Mouse (Mus musculus): ENCODE measurements around the gene Rsbn1l. TPM values are rescaled to one million over a fixed set of nuclear protein-coding genes. Genes with fewer than 3 reads are reported as not detected.

The Rsbn1l gene
- polyA plus RNA-seq, 1 experiment from 2014 or later: 7.0 TPM

- 0 out of 2 replicates have a peak, but pooled peaks cover 10% of the 10 kb centered on the region for H3K4me1 ChIP-seq (replicated peaks)
These were observed 91.8 kb downstream of the Rsbn1l start for GRCm38 (mm10) chr5:20864216-20864969.

GRCm38 (mm10) chr5:20861901-20862300, 94.3 kb downstream of the Rsbn1l start:
- no peak overlapping the region for H3K27ac ChIP-seq

More at GRCm38 (mm10) chr5:20864216-20864969, 91.8 kb downstream of the Rsbn1l start:
- Histone ChIP-seq H3K27me3 (no peaks in the 10 kb centered on the region), H3K9ac (replicated peaks) (no peak overlapping the region), H3K36me3 (no peaks in the 10 kb centered on the region; the same call in 1 of the 2 replicates), H3K4me2 (no peak overlapping the region), H3K9me3 (no peaks in the 10 kb centered on the region), H3K27ac (no peak overlapping the region), H3K4me3 (replicated peaks) (no peak overlapping the region)
- WGBS: 81% methylated on average over 4 of the region's 4 CpGs
- no peak for ATAC-seq (ENCODE audit: insufficient number of reproducible peaks, insufficient read depth, low FRiP score, low TSS enrichment, low read depth)

GRCm38 (mm10) chr5:20860565-20860964, 95.6 kb downstream of the Rsbn1l start:
- Histone ChIP-seq H3K4me3 (replicated peaks) (no peak overlapping the region), H3K9me3 (no peaks in the 10 kb centered on the region), H3K4me2 (no peak overlapping the region), H3K4me1 (replicated peaks) (0 out of 2 replicates have a peak, but pooled peaks cover 10% of the 10 kb centered on the region), H3K27ac (no peak overlapping the region), H3K27me3 (no peaks in the 10 kb centered on the region), H3K9ac (replicated peaks) (no peak overlapping the region), H3K36me3 (peaks cover 5% of the 10 kb centered on the region; the same call in 1 of the 2 replicates)
- no peak for ATAC-seq (ENCODE audit: insufficient number of reproducible peaks, insufficient read depth, low FRiP score, low TSS enrichment, low read depth)
- WGBS: 85% methylated on average over 4 of the region's 4 CpGs

More at GRCm38 (mm10) chr5:20861901-20862300, 94.3 kb downstream of the Rsbn1l start:
- Histone ChIP-seq H3K4me2 (no peak overlapping the region), H3K27me3 (no peaks in the 10 kb centered on the region), H3K9ac (replicated peaks) (no peak overlapping the region), H3K4me3 (replicated peaks) (no peak overlapping the region), H3K36me3 (peaks cover 5% of the 10 kb centered on the region; the same call in 1 of the 2 replicates), H3K9me3 (no peaks in the 10 kb centered on the region), H3K4me1 (replicated peaks) (0 out of 2 replicates have a peak, but pooled peaks cover 10% of the 10 kb centered on the region)
- no peak for ATAC-seq (ENCODE audit: insufficient number of reproducible peaks, insufficient read depth, low FRiP score, low TSS enrichment, low read depth)
- WGBS: 90% methylated on average over 2 of the region's 2 CpGs

- Histone ChIP-seq H3K9ac (replicated peaks) (no peak overlapping the region), H3K4me1 (replicated peaks) (no peaks in the 10 kb centered on the region), H3K36me3 (peaks cover 5% of the 10 kb centered on the region; the same call in 1 of the 2 replicates), H3K27me3 (no peaks in the 10 kb centered on the region), H3K4me3 (replicated peaks) (no peak overlapping the region), H3K27ac (no peak overlapping the region), H3K4me2 (no peak overlapping the region), H3K9me3 (no peaks in the 10 kb centered on the region)
- no peak for ATAC-seq (ENCODE audit: insufficient number of reproducible peaks, insufficient read depth, low FRiP score, low TSS enrichment, low read depth)
- WGBS: 91% methylated on average over 2 of the region's 2 CpGs
These were observed 97.8 kb downstream of the Rsbn1l start for GRCm38 (mm10) chr5:20858404-20858803.

DNA sequence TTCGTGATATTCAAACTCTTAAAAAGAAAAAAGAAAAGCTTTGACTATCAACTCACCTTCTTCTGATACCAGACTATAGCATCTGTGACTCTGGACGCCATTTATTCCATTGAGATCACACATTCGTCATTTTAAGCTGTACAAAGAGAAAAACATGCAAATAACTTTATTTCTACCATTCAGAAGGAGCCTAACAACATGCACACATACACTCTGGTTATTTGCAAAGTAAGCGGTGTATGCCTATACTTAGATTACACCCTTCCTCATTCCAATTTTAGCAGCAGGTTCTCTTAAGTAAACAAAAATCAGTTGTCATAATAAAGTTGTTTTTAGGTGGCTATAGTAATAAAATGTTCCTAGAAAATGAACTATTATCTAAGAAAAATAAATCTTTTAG, 101.1 kb downstream of the Rsbn1l start:
- WGBS: 89% methylated on average over 4 of the region's 4 CpGs
- H3K27ac ChIP-seq: no peak overlapping the region
- 0 out of 2 replicates have a peak, but pooled peaks cover 3% of the 10 kb centered on the region for H3K4me1 ChIP-seq (replicated peaks)
- H3K4me3 ChIP-seq (replicated peaks): no peak overlapping the region
- peaks cover 5% of the 10 kb centered on the region; the same call in 1 of the 2 replicates for H3K36me3 ChIP-seq
- no peaks in the 10 kb centered on the region for H3K9me3 ChIP-seq
- ATAC-seq (ENCODE audit: insufficient number of reproducible peaks, insufficient read depth, low FRiP score, low TSS enrichment, low read depth): no peak
- no peak overlapping the region for H3K4me2 ChIP-seq
- H3K27me3 ChIP-seq: no peaks in the 10 kb centered on the region
- H3K9ac ChIP-seq (replicated peaks): no peak overlapping the region

DNA sequence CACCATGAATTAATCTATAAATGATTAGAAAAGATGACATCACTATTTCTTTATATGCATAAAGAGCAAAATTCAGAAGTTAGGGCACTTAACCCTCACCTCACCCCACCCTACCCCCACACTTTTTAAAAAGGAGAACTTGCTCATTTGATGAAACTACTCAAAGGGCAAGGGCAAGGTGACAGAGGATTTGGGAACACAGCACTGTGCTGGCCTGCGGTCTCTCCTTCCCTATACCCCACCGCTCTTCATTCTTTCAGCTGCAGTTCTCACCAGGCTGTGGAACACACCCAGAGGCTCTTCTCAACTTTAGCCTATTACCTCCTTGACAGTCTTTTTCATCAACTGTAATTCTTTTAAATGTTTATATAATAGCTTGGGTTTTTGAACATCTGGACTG, 109.2 kb downstream of the Rsbn1l start:
- Histone ChIP-seq H3K9ac (replicated peaks) (no peak overlapping the region), H3K9me3 (no peaks in the 10 kb centered on the region), H3K27ac (no peak overlapping the region), H3K4me1 (replicated peaks) (peaks cover 4% of the 10 kb centered on the region; the same call in 1 of the 2 replicates), H3K27me3 (no peaks in the 10 kb centered on the region), H3K4me2 (no peak overlapping the region), H3K4me3 (replicated peaks) (no peak overlapping the region), H3K36me3 (no peaks in the 10 kb centered on the region)
- 93% methylated on average over 2 of the region's 2 CpGs for WGBS
- no peak for ATAC-seq (ENCODE audit: insufficient number of reproducible peaks, insufficient read depth, low FRiP score, low TSS enrichment, low read depth)

- H3K4me3 ChIP-seq (replicated peaks): no peak overlapping the region
- no peaks in the 10 kb centered on the region for H3K36me3 ChIP-seq
- H3K27me3 ChIP-seq: no peaks in the 10 kb centered on the region
- 50% methylated on average over 2 of the region's 2 CpGs for WGBS
- peaks cover 6% of the 10 kb centered on the region; the same call in 1 of the 2 replicates for H3K4me1 ChIP-seq (replicated peaks)
- ATAC-seq (ENCODE audit: insufficient number of reproducible peaks, insufficient read depth, low FRiP score, low TSS enrichment, low read depth): no peak
- H3K9me3 ChIP-seq: no peaks in the 10 kb centered on the region
- no peak overlapping the region for H3K4me2 ChIP-seq
- H3K9ac ChIP-seq (replicated peaks): no peak overlapping the region
- H3K27ac ChIP-seq: no peak overlapping the region
These were observed 112.4 kb downstream of the Rsbn1l start for GRCm38 (mm10) chr5:20843816-20844215.

DNA sequence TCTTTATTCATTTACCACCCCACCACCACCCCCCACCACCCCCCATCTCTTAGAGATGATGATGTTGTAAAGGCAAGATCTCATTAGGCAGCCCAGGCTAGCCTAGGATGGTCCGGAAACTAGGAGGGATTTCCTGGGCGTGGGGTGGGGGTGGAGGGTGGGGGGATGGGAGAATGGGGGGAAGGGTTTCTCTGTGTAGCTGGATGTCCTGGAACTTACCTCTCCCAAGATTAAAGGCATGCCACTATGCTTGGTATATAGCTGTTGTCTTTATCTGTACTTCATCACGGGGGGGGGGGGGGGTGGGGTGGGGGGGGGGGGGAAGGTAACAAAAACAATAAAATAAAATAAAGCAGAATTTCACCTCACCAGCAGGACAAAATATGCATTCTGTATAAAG, 112.8 kb downstream of the Rsbn1l start:
- H3K36me3 ChIP-seq: no peaks in the 10 kb centered on the region
- 38% methylated on average over 2 of the region's 3 CpGs for WGBS
- no peak overlapping the region for H3K9ac ChIP-seq (replicated peaks)
- no peak overlapping the region for H3K27ac ChIP-seq
- ATAC-seq (ENCODE audit: insufficient number of reproducible peaks, insufficient read depth, low FRiP score, low TSS enrichment, low read depth): no peak
- H3K27me3 ChIP-seq: no peaks in the 10 kb centered on the region
- H3K4me1 ChIP-seq (replicated peaks): peaks cover 6% of the 10 kb centered on the region; the same call in 1 of the 2 replicates
- no peak overlapping the region for H3K4me3 ChIP-seq (replicated peaks)
- no peak overlapping the region for H3K4me2 ChIP-seq
- H3K9me3 ChIP-seq: no peaks in the 10 kb centered on the region

Other genes with a start within 250 kb of the Rsbn1l start
- 18.7 and 20.8 TPM in 2 replicates for gene Phtf2, start 74.3 kb downstream of the Rsbn1l start, polyA plus RNA-seq (2016; fragmentation: Nextera tagmentation; extraction: Ambion mirVana)
- gene Tmem60, start 74.2 kb downstream of the Rsbn1l start, polyA plus RNA-seq (2016; fragmentation: Nextera tagmentation; extraction: Ambion mirVana): 53.4 and 55.6 TPM in 2 replicates
- 25.5 and 26.7 TPM in 2 replicates for gene Ptpn12, start 99.5 kb upstream of the Rsbn1l start, polyA plus RNA-seq (2016; fragmentation: Nextera tagmentation; extraction: Ambion mirVana)
- 3.8 and 4.9 TPM in 2 replicates for gene Gsap, start 229.9 kb upstream of the Rsbn1l start, polyA plus RNA-seq (2016; fragmentation: Nextera tagmentation; extraction: Ambion mirVana)